Mouse (Mus musculus): ENCODE measurements around the gene Rpl35a. TPM values are rescaled to one million over a fixed set of nuclear protein-coding genes. Genes with fewer than 3 reads are reported as not detected.

Gene Rpl35a
- total RNA-seq (2017) = 2,000 and 2,611 TPM in 2 replicates

- peak; percentile 93 for ATAC-seq (replicated peaks; ENCODE audit: low read depth, poor library complexity, severe bottlenecking)
Measured at GRCm38 (mm10) chr16:33056095-33056785, at the start of gene Rpl35a, which contains the start of gene Iqcg. Gene Rpl35a, plus strand, starts transcription at chr16:33056453. Gene Iqcg, minus strand, starts transcription at chr16:33056218.

DNA sequence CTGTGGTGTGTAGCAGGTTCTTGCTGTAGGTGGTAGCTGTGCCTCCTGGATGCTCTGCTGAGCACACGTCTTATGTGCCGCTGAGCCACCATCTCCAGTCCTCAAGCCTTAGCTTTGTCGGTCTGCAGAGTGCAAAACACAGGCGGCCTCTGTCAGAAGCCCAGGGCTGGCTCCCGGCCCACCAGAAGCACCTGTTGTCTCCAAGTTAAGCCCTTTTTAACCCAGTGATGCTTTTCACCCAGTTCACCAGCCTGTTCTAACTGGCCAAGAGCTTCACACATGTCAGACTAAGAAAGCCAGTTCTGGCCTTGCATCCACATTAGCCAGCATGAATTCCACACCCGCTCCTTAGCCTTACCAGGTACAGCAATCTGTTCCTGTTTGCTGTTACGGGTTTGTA lies 49.4 kb upstream of the Rpl35a start:
- ATAC-seq (replicated peaks; ENCODE audit: low read depth, poor library complexity, severe bottlenecking) = no peak

DNA sequence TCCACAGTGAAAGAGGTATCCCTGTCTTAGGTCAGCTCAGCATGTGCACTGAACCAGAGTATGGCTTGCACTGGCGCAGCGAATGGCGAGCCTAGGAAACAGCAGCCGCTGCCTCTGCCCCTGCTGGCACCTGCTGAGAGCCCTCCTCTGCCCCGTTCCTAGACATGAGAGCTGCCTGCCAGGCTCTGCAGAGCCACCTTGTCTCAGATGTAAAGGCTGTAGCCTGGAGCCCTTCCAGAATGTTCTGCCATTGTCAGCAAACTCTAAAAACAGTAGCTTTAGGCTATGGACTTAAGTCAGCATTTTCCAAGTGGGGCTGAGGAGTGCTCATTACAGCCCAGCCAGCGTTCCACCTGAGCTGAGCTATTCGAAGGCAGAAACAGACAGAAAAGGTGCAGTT lies 48.8 kb upstream of the Rpl35a start:
- no peak for ATAC-seq (replicated peaks; ENCODE audit: low read depth, poor library complexity, severe bottlenecking)

DNA sequence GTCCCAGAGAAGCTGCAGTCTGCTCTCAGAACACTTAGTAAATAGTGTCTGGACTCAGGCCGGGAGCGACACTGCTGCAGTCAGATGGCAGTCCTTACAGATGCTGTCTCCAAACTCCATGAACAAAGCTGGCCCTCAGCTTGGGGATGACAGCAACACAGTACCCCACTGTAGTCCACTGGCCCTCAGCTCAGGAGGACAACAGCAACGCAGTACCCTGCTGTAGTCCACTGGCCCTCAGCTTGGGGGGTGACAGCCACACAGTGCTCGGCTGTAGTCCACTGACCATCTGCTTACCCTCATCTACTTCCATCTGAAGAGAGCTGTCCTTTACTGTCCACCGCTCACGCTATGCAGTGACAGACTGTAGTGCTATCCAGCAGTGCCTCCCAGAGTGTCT lies 46.1 kb upstream of the Rpl35a start:
- ATAC-seq (replicated peaks; ENCODE audit: low read depth, poor library complexity, severe bottlenecking) = no peak

DNA sequence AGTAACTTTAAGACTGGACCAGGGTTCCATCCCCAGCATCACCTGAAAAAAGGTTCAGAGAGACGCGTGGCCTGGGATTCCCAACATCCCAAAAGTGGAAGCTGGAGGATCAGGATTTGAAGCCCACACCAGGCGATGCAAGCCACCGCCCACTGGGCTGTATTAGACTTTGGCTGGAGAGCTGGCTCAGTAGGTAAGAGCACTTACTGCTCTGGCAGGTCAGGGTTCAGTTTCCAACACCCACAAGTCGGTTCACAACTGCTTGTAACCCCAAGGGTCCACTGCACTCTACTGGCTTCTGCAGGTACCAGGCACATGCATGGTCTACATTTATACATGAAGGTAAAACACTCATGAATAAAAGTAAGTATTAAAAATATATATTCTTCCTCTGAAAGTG lies 42.5 kb upstream of the Rpl35a start:
- ATAC-seq (replicated peaks; ENCODE audit: low read depth, poor library complexity, severe bottlenecking) = no peak

DNA sequence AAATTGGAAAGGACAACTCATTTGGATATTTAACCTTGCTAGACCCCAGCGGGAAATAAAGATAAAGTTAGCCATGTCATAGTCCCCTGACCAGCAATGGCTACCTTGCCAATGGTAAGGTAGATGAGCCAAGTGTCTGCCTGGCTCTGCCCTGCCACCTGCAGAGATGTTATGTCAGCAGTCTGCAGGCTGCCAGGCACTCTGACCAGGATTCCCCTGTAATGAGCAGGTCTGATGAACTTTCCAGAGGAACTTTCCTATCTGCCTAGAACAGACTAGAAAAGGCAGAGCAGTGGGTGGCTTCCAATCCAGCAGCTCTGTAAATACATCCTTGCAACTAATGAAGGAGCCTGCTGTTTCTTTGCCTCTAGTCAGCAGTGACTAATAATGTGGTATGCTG lies 41.3 kb upstream of the Rpl35a start:
- no peak for ATAC-seq (replicated peaks; ENCODE audit: low read depth, poor library complexity, severe bottlenecking)

DNA sequence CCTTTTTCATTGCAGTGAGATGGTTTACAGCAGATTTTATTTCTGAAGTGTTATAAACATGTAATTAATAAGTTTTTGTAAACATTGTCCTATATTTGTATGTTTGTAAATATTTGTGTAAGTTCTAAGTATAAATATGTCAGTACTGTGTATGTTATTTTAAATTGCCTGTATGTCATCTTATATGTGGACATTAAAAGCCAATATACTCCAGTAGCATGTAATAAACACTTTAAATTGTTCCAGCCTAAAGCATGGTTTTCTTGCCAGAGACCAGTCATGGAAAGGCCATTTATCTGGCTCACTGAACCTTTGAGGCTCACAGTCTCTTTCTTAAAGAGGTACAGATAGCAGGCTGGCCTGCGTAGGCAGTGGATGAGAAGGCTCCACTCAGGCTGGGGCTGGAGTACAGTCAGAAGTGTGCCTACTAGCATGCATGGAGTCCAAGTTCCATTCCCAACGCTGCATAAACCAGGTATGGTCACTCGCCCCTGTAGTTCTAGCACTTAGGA lies 40.8 kb upstream of the Rpl35a start:
- no peak for ATAC-seq (replicated peaks; ENCODE audit: low read depth, poor library complexity, severe bottlenecking)

DNA sequence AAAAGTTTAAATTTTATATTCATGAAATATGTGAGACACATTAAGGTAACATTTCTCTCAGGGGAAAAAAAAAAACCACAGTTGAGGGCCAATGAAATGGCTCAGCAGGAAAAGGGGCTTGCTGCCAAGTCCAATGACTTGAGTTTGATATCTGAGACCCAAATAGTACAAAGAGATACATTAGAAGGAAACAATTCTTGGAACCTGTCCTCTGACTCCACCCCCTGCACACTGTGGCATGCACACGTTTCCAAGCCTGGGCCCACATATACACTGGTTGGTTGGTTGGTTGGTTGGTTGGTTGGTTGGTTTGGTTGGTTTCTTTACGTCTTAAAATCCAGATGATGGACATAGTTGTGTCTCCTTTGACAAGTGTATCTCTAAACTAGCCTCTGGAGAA lies 40.3 kb upstream of the Rpl35a start:
- ATAC-seq (replicated peaks; ENCODE audit: low read depth, poor library complexity, severe bottlenecking) = no peak

DNA sequence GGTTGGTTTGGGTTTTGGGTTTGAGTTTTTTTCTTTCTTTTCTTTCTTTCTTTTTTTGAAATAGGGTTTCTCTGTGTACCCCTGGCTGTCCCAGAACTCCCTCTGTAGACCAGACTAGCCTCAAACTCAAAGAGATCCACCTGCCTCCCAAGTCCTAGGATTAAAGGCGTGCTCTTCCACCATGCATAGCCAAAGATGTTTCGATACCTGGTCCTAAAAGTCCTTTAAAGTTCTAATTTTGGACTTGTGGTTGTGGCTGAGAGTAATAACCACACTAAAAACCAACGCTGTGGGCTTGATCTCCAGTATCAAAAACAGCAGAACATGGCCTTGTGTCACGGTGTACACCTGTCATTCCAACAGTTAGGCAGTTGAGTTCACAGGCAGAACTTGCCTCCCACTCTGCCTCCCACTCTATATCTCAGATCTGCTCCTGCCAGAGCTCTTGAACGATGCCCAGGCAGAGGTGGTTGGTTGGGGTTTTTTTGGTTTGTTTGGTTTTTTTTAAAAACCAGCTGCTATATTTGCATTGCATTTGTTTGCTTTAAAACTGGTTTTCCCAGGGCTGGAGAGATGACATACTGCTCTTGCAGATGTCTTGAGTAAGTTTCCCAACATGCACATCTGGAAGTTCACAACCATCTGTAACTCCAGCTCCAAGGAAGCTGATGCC lies 38.4 kb upstream of the Rpl35a start:
- no peak for ATAC-seq (replicated peaks; ENCODE audit: low read depth, poor library complexity, severe bottlenecking)

GRCm38 (mm10) chr16:33019117-33019770 lies 37.0 kb upstream of the Rpl35a start:
- no peak for ATAC-seq (replicated peaks; ENCODE audit: low read depth, poor library complexity, severe bottlenecking)

- no peak for ATAC-seq (replicated peaks; ENCODE audit: low read depth, poor library complexity, severe bottlenecking)
Measured at GRCm38 (mm10) chr16:33021381-33021780, 34.9 kb upstream of the Rpl35a start.

DNA sequence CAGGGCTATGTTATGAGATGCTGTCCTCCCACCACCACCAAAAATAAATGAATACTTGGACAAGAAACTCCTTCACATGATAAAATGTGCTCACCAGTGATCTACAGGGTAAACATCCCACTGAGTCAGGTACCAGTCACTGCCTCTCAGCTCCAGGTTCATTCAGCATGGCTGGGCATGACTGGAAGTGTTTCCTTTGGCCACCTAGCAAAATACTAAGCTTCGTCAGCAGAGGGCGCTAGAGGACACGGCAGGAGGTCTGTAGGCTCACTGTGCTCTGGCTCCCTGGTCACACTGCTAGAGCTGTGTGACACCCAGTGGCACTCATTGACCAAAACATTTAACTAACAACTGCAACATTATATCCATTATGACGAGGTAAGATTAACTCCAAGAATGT lies 32.5 kb upstream of the Rpl35a start:
- ATAC-seq (replicated peaks; ENCODE audit: low read depth, poor library complexity, severe bottlenecking) = peak; percentile 96

GRCm38 (mm10) chr16:33024456-33025104 lies 31.7 kb upstream of the Rpl35a start:
- ATAC-seq (replicated peaks; ENCODE audit: low read depth, poor library complexity, severe bottlenecking) = no peak

DNA sequence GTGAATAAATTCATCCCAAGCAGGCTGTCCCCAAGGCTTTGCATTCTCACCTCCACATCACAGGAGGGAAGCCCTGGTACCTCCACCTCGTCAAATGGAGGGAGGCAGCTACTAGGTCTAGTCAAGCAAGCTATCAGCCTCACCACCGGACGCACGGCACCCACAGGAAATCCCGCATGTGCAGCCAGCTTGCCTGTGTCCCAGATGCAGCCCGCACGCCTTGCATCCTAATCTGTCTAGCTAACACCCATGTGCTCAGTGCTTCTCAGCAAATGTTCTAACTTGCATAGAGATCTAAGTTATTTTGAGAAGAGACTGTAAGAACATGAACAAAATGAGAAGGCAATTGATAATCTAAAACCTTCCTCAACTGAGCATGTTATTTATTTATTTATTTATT lies 29.9 kb upstream of the Rpl35a start:
- 0 out of 2 replicates have a peak, but pooled peaks have one; percentile 31 for ATAC-seq (replicated peaks; ENCODE audit: low read depth, poor library complexity, severe bottlenecking)

DNA sequence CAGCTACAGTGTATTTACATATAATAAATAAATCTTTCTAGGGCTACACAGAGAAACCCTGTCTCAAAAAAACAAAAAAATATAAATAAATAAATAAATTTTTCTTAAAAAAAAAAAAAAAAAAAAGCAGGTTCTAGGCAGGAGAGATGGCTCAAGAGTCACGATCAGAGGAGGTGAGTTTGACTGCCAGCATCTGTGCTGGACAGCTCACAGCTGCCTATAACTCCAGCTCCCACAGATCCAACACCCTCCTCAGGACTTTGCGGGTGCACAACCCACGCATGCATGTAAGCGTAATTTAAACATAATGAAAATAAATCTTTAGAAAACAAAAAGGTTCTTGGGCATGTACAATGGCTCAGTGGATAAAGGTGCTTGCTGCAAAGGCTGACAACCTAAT lies 20.2 kb upstream of the Rpl35a start:
- no peak for ATAC-seq (replicated peaks; ENCODE audit: low read depth, poor library complexity, severe bottlenecking)

DNA sequence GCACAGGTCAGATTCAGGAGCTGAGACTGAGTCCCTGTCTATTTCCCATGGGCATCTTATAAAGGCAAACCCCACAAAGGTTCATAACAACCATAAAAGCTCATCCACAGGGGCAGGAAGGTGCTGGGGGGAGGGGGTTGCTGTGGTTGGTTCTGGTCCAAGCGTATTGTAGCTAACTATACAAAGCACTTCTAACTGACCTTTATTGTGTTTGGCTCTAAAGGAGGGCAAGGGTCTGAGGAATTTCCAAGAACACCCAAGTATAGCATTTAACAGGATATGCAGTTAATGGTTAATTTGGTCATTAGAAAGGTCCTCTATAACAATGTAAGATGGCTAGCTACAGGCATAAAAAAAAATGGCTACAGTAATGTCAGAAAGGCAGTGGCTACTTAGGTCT lies 13.6 kb upstream of the Rpl35a start:
- ATAC-seq (replicated peaks; ENCODE audit: low read depth, poor library complexity, severe bottlenecking) = no peak

GRCm38 (mm10) chr16:33043268-33043667 lies 13.0 kb upstream of the Rpl35a start:
- no peak; the same call in 1 of the 2 replicates for ATAC-seq (replicated peaks; ENCODE audit: low read depth, poor library complexity, severe bottlenecking)

GRCm38 (mm10) chr16:33048004-33048403 lies 8.2 kb upstream of the Rpl35a start:
- no peak for ATAC-seq (replicated peaks; ENCODE audit: low read depth, poor library complexity, severe bottlenecking)

DNA sequence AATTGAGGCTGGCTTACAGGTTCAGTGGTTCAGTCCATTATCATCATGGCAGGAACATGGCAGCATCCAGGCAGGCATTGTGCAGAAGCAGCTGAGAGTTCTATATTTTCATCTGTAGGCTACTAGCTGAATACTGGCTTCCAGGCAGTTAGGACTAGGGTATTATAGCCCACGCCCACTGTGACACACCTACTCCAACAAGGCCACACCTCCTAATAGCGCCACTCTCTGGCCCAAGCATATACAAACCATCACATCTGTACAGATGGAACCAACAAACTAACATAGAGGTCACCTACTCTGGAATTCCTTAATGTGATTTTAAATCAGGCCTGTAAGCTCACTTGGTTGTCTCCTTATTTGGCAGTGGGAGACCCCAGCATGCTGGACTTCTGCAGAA lies 7.6 kb upstream of the Rpl35a start:
- no peak for ATAC-seq (replicated peaks; ENCODE audit: low read depth, poor library complexity, severe bottlenecking)

- ATAC-seq (replicated peaks; ENCODE audit: low read depth, poor library complexity, severe bottlenecking) = no peak
Measured at GRCm38 (mm10) chr16:33049809-33050208, 6.4 kb upstream of the Rpl35a start.

GRCm38 (mm10) chr16:33053141-33053540 lies 3.1 kb upstream of the Rpl35a start:
- no peak for ATAC-seq (replicated peaks; ENCODE audit: low read depth, poor library complexity, severe bottlenecking)
